Mouse (Mus musculus): ENCODE results near the gene Psmb11.

DNA sequence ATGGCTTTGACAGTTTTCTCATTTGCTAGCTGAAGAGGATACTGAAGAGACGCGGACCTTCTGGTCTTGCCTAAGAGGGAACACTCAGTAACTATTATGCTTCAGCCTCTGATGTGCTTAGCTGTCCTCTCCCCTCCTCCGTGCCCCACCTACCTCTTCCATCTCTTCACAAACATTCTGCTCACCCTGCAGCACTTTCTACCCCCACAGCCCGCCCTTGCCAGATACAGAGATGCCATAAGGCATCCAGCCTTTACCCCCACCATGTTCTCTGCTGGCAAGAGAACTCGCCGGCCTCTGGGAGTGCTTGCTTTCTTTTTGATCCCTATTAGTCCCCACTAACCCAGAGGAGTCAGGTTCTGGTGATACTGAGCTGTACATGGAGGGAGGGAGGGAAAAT lies 10.6 kb upstream of the Psmb11 start:
- no peak for TF ChIP-seq MYOG (IDR thresholded peaks at IDR 0.05; ENCODE audit: control insufficient read depth, extremely low read depth, insufficient read length)
- no peak for TF ChIP-seq MYOD1 (IDR thresholded peaks at IDR 0.05; ENCODE audit: control insufficient read depth, insufficient read length, low read depth)
- TF ChIP-seq USF1 (IDR thresholded peaks at IDR 0.05; ENCODE audit: low read depth) = no peak
- TF ChIP-seq CTCF (IDR thresholded peaks at IDR 0.05; ENCODE audit: control insufficient read depth, insufficient read depth, insufficient read length) = no peak
- TF ChIP-seq CEBPB (IDR thresholded peaks at IDR 0.05; ENCODE audit: low read depth) = no peak
- no peak for TF ChIP-seq FOSL1 (IDR thresholded peaks at IDR 0.05; ENCODE audit: insufficient read depth, low read length, poor library complexity, severe bottlenecking)

Measured in C2C12 (cell line).